Mouse (Mus musculus) T-cell, adult 2 months (primary cell): ENCODE data around the gene Slc16a6.

Experiments used
- DNase-seq: peaks from one replicate; pipeline ENCODE4 v3.0.0; 2022; ENCODE audit warnings: low spot score

The Slc16a6 gene

GRCm38 (mm10) chr11:109416709-109417420, 56.5 kb downstream of the Slc16a6 start:
- DNase-seq = no peak

- no peak for DNase-seq
Measured at GRCm38 (mm10) chr11:109414802-109415201, 58.6 kb downstream of the Slc16a6 start.

- DNase-seq = no peak
Measured at GRCm38 (mm10) chr11:109413617-109414016, 59.8 kb downstream of the Slc16a6 start, which contains the start of gene 9930022D16Rik. TSS of gene 9930022D16Rik (plus strand) at chr11:109413917.

- DNase-seq = no peak
Measured at GRCm38 (mm10) chr11:109410197-109410980, 63.0 kb downstream of the Slc16a6 start.

DNA sequence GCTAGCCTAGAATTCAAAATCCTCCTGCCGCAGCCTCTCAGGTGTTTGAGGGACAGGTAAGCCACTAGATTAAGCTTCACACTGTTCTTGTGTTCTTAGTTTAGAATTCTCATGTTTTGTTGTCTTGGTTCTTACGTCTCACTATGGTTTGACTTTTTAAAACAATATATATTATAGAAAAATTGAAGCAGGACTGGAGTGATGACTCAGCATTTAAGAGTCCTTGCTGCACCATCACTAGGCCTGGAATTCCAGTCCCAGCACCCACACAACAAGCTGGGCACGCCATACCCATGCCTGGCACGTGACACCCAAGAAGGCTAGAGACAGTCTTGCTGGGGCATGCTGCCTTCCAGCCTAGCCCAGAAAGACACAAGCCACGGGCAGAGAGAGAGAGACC, 67.0 kb downstream of the Slc16a6 start:
- DNase-seq = no peak
